Mouse (Mus musculus): ENCODE results near the gene Alkbh3.

DNA sequence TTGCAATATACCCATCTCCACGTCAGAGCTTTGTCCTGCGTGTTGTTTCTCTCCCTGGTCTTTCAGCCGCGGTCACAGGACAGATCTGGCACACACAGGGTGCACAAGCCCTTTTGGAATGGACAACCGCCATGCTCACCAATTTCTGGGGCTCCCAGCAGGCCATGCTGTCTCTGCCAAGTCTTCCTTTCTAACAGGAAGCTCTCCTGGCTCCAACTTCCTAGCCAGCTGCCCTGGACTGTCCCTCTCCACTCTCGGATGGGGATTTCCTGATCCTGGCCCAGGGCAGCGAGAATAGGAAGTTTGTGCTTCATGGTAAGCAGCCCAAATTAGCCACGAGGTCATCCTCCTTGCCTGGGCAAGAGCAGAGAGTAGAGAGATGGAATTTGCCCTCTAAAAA, 48.9 kb downstream of the Alkbh3 start:
- TF ChIP-seq CTCF (IDR thresholded peaks at IDR 0.05; ENCODE audit: insufficient read depth, low read length) (no peak), POLR2A (IDR thresholded peaks at IDR 0.05; ENCODE audit: borderline replicate concordance, extremely low read depth, low read depth, low read length) (no peak)

Measured in lung, adult 2 months (tissue).